Mouse (Mus musculus) embryo, embryonic 11 days (tissue): ENCODE measurements at regions not wholly inside any gene's neighbourhood (a gene's known extent, or its start where the extent isn't known, plus 50 kb on each side); places are given as distances from the start of the nearest gene placed in this dataset.
A peak's percentile ranks its signal among the peaks of the same experiment; 100 is the strongest.

ENCODE experiments used
- DNase-seq: peaks from one replicate; pipeline ENCODE4 v3.0.0-alpha.2; 2015

DNA sequence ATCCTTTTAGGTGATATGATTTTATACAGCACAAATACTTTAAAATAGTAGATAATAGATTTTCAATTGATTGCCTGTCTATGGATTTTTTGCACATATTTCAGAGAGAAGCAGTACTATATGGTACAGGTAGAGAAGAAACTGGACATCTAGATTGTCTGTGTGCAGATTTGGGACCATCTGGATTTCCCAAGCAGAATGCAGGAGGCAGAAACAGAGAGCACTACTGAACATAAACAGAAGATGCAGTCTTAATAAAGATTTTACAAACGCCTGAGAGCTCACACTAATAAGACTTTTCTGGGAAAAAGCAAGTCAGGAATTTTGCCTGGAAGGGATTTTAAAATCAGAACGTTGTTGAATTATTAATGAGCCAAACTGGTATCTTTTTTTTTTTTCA lies 432.9 kb downstream of the Col11a1 start:
- no peak for DNase-seq

DNA sequence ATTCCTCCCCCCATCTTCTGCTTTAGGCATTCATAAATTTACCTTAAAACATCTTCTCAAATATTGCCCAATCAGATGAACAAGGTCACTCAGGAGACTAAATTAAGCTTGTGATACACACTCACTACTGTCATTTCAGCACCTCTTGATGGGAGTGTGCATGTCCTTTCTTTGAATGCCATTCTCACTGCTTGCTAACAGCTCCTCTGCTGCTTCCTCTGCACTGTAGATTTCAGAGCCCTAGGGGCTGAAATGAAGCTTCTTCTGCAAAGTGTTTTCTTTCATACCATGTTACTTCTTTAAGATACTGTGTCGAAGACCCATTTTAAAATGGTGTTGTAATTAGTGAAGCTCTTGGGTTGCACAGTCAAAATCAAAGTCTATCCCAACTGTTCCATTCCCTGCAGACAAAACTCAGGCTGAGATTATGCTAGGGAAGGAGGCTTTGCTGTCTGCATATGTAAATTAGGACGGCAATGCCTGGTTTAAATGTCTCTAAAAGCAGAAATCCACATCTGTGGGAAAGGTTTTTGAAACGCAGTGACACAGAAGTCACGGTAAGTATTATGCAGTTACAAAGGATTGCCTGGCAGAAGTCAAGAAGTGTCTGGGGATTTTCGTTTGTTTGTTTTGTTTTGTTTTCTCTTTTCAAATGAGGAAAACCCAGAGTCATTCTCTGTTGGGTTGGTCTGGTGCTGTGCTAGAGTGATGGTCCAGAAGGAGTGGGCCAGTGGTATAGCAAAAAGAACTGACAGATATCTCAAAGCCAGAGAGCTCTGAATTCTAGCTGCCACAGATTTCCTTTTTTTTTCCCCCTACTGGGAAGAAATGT lies 433.6 kb downstream of the Col11a1 start:
- DNase-seq, result no peak

DNA sequence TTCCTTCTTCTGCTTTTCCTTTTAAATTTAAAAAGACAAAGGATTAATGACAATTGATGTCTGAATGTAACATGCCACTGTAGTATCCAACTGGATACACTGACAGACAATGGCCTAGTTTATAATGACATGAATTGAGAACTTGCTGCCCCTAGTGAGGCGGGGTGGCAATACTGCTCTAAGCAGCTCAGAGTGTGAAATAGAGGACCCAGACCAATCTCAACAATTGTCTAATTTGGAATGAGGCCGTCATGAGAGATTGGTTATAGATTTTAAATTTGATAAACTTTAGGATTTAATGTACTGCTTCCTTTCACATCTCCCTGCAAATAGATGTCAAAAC lies 434.2 kb downstream of the Col11a1 start:
- no peak for DNase-seq

DNA sequence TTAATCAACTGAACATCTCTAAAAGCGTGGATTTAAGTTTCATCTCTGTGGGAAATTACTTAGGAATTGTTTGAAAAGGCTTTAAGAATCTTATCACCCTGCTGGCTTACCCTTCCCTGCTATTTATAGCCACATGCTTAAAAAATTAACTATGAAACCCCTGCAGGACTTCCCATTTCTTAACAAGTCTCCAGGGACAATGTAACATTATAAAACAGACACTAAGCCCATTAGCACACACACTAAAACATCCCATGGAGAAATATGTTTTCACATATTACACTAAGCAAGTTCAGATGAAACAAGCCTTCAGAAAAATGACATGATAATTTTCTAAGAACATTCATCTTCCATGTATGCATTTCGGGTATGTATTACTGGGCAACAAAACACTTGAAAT lies 420.0 kb upstream of the Olfm3 start:
- no peak for DNase-seq

DNA sequence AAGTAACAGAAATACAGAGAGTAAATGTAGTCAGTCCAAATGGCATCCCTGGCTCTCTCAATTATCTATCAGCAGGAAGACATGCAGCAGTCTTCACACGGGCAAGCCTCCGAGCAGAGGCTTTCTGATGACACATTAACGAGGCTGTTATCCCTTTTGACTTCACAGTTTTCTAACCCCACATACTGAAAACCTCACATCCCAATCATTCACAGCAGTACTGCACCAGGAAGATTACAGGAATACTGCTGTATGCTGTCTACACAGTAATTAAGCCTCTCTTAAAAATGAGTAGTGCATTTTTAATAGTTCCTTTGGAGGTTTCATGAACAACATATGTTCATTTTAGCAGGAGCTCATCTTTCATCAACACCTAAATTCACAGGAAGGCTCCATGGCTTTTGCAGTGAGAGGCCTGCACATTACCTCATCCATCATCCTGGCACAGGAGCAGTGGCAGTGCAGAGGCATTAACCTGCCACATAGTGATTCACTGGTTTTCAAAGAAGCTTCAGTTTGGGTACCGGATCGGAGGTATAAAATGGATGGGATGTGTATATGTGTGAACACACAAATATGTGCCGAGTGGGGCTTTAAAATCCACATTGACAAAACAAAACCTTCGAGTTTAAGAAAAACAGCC lies 396.1 kb upstream of the Olfm3 start:
- DNase-seq, result peak; percentile 25

DNA sequence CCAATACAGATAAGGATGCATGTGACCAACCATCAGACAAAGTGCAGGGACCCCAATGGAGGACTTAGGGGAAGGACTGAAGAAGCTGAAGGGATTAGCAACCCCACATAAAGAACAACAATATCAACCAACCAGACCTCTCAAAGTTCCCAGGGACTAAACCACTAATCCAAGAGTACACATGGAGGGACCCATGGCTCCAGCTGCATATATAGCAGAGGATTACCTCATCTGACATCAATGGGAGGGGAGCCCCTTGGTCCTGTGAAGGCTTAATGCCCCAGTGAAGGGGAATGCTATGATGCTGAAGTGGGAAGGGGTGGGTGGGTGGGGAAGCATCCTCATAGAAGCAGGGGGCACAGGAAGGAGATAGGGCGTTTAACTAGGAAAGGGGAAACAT lies 388.6 kb upstream of the Olfm3 start:
- DNase-seq, result no peak

DNA sequence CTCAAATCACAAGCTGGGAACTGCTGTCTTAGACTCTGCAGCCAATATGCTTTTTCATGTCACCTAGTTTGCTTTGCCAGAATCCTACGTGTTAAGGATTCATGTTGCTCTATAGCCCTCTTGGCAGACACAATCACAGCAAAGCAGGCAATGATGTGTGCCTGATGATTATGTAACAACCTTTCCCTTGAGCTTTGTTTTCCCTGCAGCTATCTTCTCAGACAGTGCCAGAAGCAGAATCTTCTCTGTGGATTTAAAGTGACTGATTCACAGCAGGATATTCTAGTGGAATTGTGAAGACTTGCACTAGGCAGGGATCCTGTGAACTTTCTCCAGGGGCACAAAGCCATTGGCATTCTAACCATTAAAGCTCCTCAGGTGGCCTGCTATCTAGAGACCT lies 359.5 kb upstream of the Olfm3 start:
- no peak for DNase-seq

DNA sequence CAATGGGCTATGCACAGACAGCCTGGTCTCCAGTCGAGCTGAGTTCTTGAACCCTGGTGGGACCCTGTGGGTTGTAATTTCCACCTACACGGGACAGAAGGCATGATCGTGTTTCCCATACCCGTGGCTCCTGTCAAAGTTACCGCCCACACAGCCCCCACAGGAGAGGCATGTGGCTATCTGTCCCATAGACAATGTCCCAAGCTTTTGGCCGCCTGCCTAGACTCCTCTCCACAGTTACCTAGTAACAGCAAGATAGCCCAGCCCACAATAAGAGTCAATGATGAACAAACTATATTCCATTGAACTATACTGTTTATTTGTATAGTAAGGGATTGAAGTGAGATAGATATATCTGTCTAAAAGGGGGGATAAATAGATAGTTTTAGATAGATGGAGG lies 356.7 kb upstream of the Olfm3 start:
- no peak for DNase-seq

DNA sequence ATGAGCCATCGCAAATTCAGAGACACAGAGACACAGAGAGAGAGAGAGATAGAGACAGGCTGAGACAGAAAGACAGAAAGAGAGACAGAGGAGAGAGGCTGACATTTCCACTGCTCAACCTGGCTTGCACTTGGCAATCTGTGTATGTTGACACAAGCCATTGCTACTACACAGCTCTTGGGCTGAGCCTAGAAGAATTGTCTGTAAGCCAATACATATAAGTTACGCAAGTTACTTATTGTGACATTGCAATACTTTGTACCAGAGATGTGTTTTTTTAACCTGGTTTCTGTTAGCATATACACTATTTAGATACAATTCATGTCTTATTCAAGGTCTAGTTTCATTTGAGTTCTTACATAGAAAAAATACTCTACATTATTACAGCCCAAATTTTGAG lies 332.9 kb upstream of the Olfm3 start:
- DNase-seq, result no peak
